Mouse (Mus musculus) heart, adult 9 months (tissue): ENCODE results near the gene Cel.
A peak's percentile ranks its signal among the peaks of the same experiment; 100 is the strongest.

ENCODE experiments used
- DNase-seq, 2 experiments: peaks; one replicate each; pipeline ENCODE4 v3.0.0; 2022; ENCODE audit warnings: low spot score in 2 of 2

Cel gene

GRCm38 (mm10) chr2:28537995-28538816 is 25.0 kb downstream of the Cel start:
- no peak for DNase-seq

GRCm38 (mm10) chr2:28537634-28537920 is 25.6 kb downstream of the Cel start:
- no peak for DNase-seq

- DNase-seq: no peak
Observed at GRCm38 (mm10) chr2:28536766-28537633, 26.2 kb downstream of the Cel start.

GRCm38 (mm10) chr2:28536166-28536565 is 27.0 kb downstream of the Cel start:
- DNase-seq: no peak

GRCm38 (mm10) chr2:28535650-28536049 is 27.6 kb downstream of the Cel start:
- DNase-seq: peak in 1 of 2 experiments; percentile 34

GRCm38 (mm10) chr2:28535263-28535540 is 28.0 kb downstream of the Cel start:
- no peak for DNase-seq

- peak; percentile 60 to 77 for DNase-seq
Observed at GRCm38 (mm10) chr2:28534436-28535262, 28.6 kb downstream of the Cel start.

GRCm38 (mm10) chr2:28533901-28534435 is 29.2 kb downstream of the Cel start:
- peak in 1 of 2 experiments; percentile 26 for DNase-seq

GRCm38 (mm10) chr2:28532938-28533771 is 30.0 kb downstream of the Cel start:
- DNase-seq: peak; percentile 90 to 92

- DNase-seq: peak; percentile 40 to 47
Observed at GRCm38 (mm10) chr2:28530311-28530710, 32.9 kb downstream of the Cel start.

- DNase-seq: no peak
Observed at GRCm38 (mm10) chr2:28529856-28530255, 33.3 kb downstream of the Cel start.

- no peak for DNase-seq
Observed at GRCm38 (mm10) chr2:28528354-28528730, 34.9 kb downstream of the Cel start.

GRCm38 (mm10) chr2:28527436-28528353 is 35.5 kb downstream of the Cel start:
- no peak for DNase-seq

- DNase-seq: peak in 1 of 2 experiments; percentile 36
Observed at GRCm38 (mm10) chr2:28525943-28526876, 37.0 kb downstream of the Cel start.

GRCm38 (mm10) chr2:28525219-28525942 is 37.8 kb downstream of the Cel start:
- peak; percentile 86 to 87 for DNase-seq

GRCm38 (mm10) chr2:28524406-28524805 is 38.8 kb downstream of the Cel start:
- DNase-seq: no peak

GRCm38 (mm10) chr2:28523643-28524117 is 39.5 kb downstream of the Cel start:
- peak; percentile 79 to 88 for DNase-seq

- no peak for DNase-seq
Observed at GRCm38 (mm10) chr2:28522166-28522565, 41.0 kb downstream of the Cel start.
